Mouse (Mus musculus): ENCODE data around the gene B3gat3. TPM values are rescaled to one million over a fixed set of nuclear protein-coding genes. Genes with fewer than 3 reads are reported as not detected.

Gene B3gat3
- polyA plus RNA-seq, 1 experiment from 2014 or later, result 57.2 TPM

Other genes with a start within 250 kb of the B3gat3 start
- 136 TPM for gene Slc3a2, start 197.0 kb upstream of the B3gat3 start, polyA plus RNA-seq (2017; shearing (Covaris generic))
- gene Wdr74, start 184.5 kb upstream of the B3gat3 start, polyA plus RNA-seq (2017; shearing (Covaris generic)), result 83.3 TPM
- gene 1700092M07Rik, start 179.7 kb upstream of the B3gat3 start, polyA plus RNA-seq (2017; shearing (Covaris generic)), result 1.5 TPM
- 164 TPM for gene Stx5a, start 179.0 kb upstream of the B3gat3 start, polyA plus RNA-seq (2017; shearing (Covaris generic))
- 263 TPM for gene Nxf1, start 163.3 kb upstream of the B3gat3 start, polyA plus RNA-seq (2017; shearing (Covaris generic))
- gene Tmem223, start 149.4 kb upstream of the B3gat3 start, polyA plus RNA-seq (2017; shearing (Covaris generic)), result 104 TPM
- gene Tmem179b, start 145.9 kb upstream of the B3gat3 start, polyA plus RNA-seq (2017; shearing (Covaris generic)), result 161 TPM
- 18.0 TPM for gene Taf6l, start 134.0 kb upstream of the B3gat3 start, polyA plus RNA-seq (2017; shearing (Covaris generic))
- gene Polr2g, start 121.8 kb upstream of the B3gat3 start, polyA plus RNA-seq (2017; shearing (Covaris generic)), result 150 TPM
- gene Zbtb3, start 117.8 kb upstream of the B3gat3 start, polyA plus RNA-seq (2017; shearing (Covaris generic)), result 1.6 TPM
- gene Ttc9c, start 101.0 kb upstream of the B3gat3 start, polyA plus RNA-seq (2017; shearing (Covaris generic)), result 39.7 TPM
- 13.3 TPM for gene Hnrnpul2, start 100.4 kb upstream of the B3gat3 start, polyA plus RNA-seq (2017; shearing (Covaris generic))
- gene AC129217.1, start 90.6 kb upstream of the B3gat3 start, polyA plus RNA-seq (2017; shearing (Covaris generic)), result 1.7 TPM
- 86.8 TPM for gene Bscl2, start 82.9 kb upstream of the B3gat3 start, polyA plus RNA-seq (2017; shearing (Covaris generic))
- gene Gng3, start 81.2 kb upstream of the B3gat3 start, polyA plus RNA-seq (2017; shearing (Covaris generic)), result 0.13 TPM
- 0.12 TPM for gene Lrrn4cl, start 69.6 kb upstream of the B3gat3 start, polyA plus RNA-seq (2017; shearing (Covaris generic))
- 169 TPM for gene Ubxn1, start 48.9 kb upstream of the B3gat3 start, polyA plus RNA-seq (2017; shearing (Covaris generic))
- 77.7 TPM for gene Uqcc3, start 39.5 kb upstream of the B3gat3 start, polyA plus RNA-seq (2017; shearing (Covaris generic))
- gene Lbhd1, start 36.6 kb upstream of the B3gat3 start, polyA plus RNA-seq (2017; shearing (Covaris generic)), result 85.0 TPM
- not detected for gene Gm49403, start 36.4 kb upstream of the B3gat3 start, polyA plus RNA-seq (2017; shearing (Covaris generic))
- gene 1810009A15Rik, start 31.5 kb upstream of the B3gat3 start, polyA plus RNA-seq (2017; shearing (Covaris generic)), result 54.2 TPM
- gene Gm49416, start 31.4 kb upstream of the B3gat3 start, polyA plus RNA-seq (2017; shearing (Covaris generic)), result not detected
- gene Ints5, start 27.4 kb upstream of the B3gat3 start, polyA plus RNA-seq (2017; shearing (Covaris generic)), result 36.7 TPM
- gene Ganab, start 22.3 kb upstream of the B3gat3 start, polyA plus RNA-seq (2017; shearing (Covaris generic)), result 119 TPM
- gene Rom1, start 9.0 kb downstream of the B3gat3 start, polyA plus RNA-seq (2017; shearing (Covaris generic)), result 7.8 TPM
- gene Eml3, start 9.2 kb downstream of the B3gat3 start, polyA plus RNA-seq (2017; shearing (Covaris generic)), result 86.7 TPM
- gene Mta2, start 21.5 kb downstream of the B3gat3 start, polyA plus RNA-seq (2017; shearing (Covaris generic)), result 250 TPM
- gene Tut1, start 33.5 kb downstream of the B3gat3 start, polyA plus RNA-seq (2017; shearing (Covaris generic)), result 38.1 TPM
- gene Eef1g, start 46.7 kb downstream of the B3gat3 start, polyA plus RNA-seq (2017; shearing (Covaris generic)), result 294 TPM
- 46.1 TPM for gene Ahnak, start 68.9 kb downstream of the B3gat3 start, polyA plus RNA-seq (2017; shearing (Covaris generic))
- gene Scgb1a1, start 167.6 kb downstream of the B3gat3 start, polyA plus RNA-seq (2017; shearing (Covaris generic)), result not detected
- 17.8 TPM for gene Asrgl1, start 215.3 kb downstream of the B3gat3 start, polyA plus RNA-seq (2017; shearing (Covaris generic))